Mouse (Mus musculus): ENCODE data around the gene Nr4a1. TPM values are rescaled to one million over a fixed set of nuclear protein-coding genes. Genes with fewer than 3 reads are reported as not detected.
A peak's percentile ranks its signal among the peaks of the same experiment; 100 is the strongest.

Gene Nr4a1
- total and polyA plus RNA-seq, 3 experiments = 12.1 to 45.3 (median 23.8) TPM

- no peak overlapping the region for H3K9ac ChIP-seq (ENCODE audit: low read depth, low read length)
- H3K4me1 ChIP-seq (ENCODE audit: control insufficient read depth, insufficient read depth, low read length) = peaks cover 7% of the 10 kb centered on the region
- intact Hi-C loops (cut with DNase I) = no loop called here
- TF ChIP-seq CTCF (IDR thresholded peaks at IDR 0.05) (no peak), POLR2A (IDR thresholded peaks at IDR 0.05; ENCODE audit: insufficient read depth, low read depth, low read length) (no peak), EP300 (IDR thresholded peaks at IDR 0.05; ENCODE audit: insufficient read depth, low read depth, low read length) (no peak)
- H3K27me3 ChIP-seq (ENCODE audit: control insufficient read depth, insufficient read depth, low read length) = no peaks in the 10 kb centered on the region
- DNase-seq = no peak
- 81% methylated on average over 6 of the region's 6 CpGs for WGBS
- no peaks in the 10 kb centered on the region for H3K36me3 ChIP-seq (ENCODE audit: control insufficient read depth, insufficient read depth, low read length)
- no peak overlapping the region for H3K4me3 ChIP-seq
- no peak overlapping the region for H3K27ac ChIP-seq
- H3K79me2 ChIP-seq (replicated peaks; ENCODE audit: control insufficient read depth, insufficient read depth, low read length) = no peaks in the 10 kb centered on the region
Measured at GRCm38 (mm10) chr15:101312006-101312405, 57.9 kb downstream of the Nr4a1 start.

- WGBS = 83% methylated on average over 4 of the region's 4 CpGs
- Histone ChIP-seq H3K36me3 (ENCODE audit: control insufficient read depth, insufficient read depth, low read length) (no peaks in the 10 kb centered on the region), H3K4me3 (no peak overlapping the region), H3K79me2 (replicated peaks; ENCODE audit: control insufficient read depth, insufficient read depth, low read length) (no peaks in the 10 kb centered on the region), H3K4me1 (ENCODE audit: control insufficient read depth, insufficient read depth, low read length) (peaks cover 20% of the 10 kb centered on the region), H3K27ac (no peak overlapping the region), H3K9ac (ENCODE audit: low read depth, low read length) (no peak overlapping the region), H3K27me3 (ENCODE audit: control insufficient read depth, insufficient read depth, low read length) (no peaks in the 10 kb centered on the region)
- no peak for DNase-seq
- TF ChIP-seq POLR2A (IDR thresholded peaks at IDR 0.05; ENCODE audit: insufficient read depth, low read depth, low read length) = no peak
- TF ChIP-seq EP300 (IDR thresholded peaks at IDR 0.05; ENCODE audit: insufficient read depth, low read depth, low read length) = no peak
- no peak for TF ChIP-seq CTCF (IDR thresholded peaks at IDR 0.05)
- intact Hi-C loops (cut with DNase I) = loop anchor here (1.0 kb wide), 3 partner anchors 31 to 93 kb away; partner anchors contain the start of gene Atg101
Measured at GRCm38 (mm10) chr15:101315378-101315777, 61.3 kb downstream of the Nr4a1 start.

- WGBS = 2% methylated on average over 11 of the region's 11 CpGs
- intact Hi-C loops (cut with DNase I) = loop anchor here (1.0 kb wide), 3 partner anchors 32 to 94 kb away; partner anchors contain the start of gene Atg101
- Histone ChIP-seq H3K4me1 (ENCODE audit: control insufficient read depth, insufficient read depth, low read length) (peaks cover 20% of the 10 kb centered on the region), H3K36me3 (ENCODE audit: control insufficient read depth, insufficient read depth, low read length) (no peaks in the 10 kb centered on the region), H3K9ac (ENCODE audit: low read depth, low read length) (no peak overlapping the region), H3K27ac (peak overlapping the region; percentile 52), H3K4me3 (no peak overlapping the region), H3K27me3 (ENCODE audit: control insufficient read depth, insufficient read depth, low read length) (no peaks in the 10 kb centered on the region), H3K79me2 (replicated peaks; ENCODE audit: control insufficient read depth, insufficient read depth, low read length) (no peaks in the 10 kb centered on the region)
- TF ChIP-seq EP300 (IDR thresholded peaks at IDR 0.05; ENCODE audit: insufficient read depth, low read depth, low read length) (peak; percentile 98), POLR2A (IDR thresholded peaks at IDR 0.05; ENCODE audit: insufficient read depth, low read depth, low read length) (peak; percentile 60), CTCF (IDR thresholded peaks at IDR 0.05) (peak; percentile 97)
- DNase-seq = peak; percentile 90 to 92
Measured at GRCm38 (mm10) chr15:101315832-101316231, 61.8 kb downstream of the Nr4a1 start.

- DNase-seq = no peak
- intact Hi-C loops (cut with DNase I) = no loop called here
- Histone ChIP-seq H3K36me3 (ENCODE audit: control insufficient read depth, insufficient read depth, low read length) (no peaks in the 10 kb centered on the region), H3K9ac (ENCODE audit: low read depth, low read length) (0 out of 2 replicates have a peak overlapping the region, but pooled peaks have one; percentile 6), H3K4me3 (no peak overlapping the region), H3K27me3 (ENCODE audit: control insufficient read depth, insufficient read depth, low read length) (no peaks in the 10 kb centered on the region), H3K4me1 (ENCODE audit: control insufficient read depth, insufficient read depth, low read length) (peaks cover 22% of the 10 kb centered on the region), H3K79me2 (replicated peaks; ENCODE audit: control insufficient read depth, insufficient read depth, low read length) (no peaks in the 10 kb centered on the region), H3K27ac (peak overlapping the region; percentile 52)
- TF ChIP-seq EP300 (IDR thresholded peaks at IDR 0.05; ENCODE audit: insufficient read depth, low read depth, low read length) (no peak), POLR2A (IDR thresholded peaks at IDR 0.05; ENCODE audit: insufficient read depth, low read depth, low read length) (no peak), CTCF (IDR thresholded peaks at IDR 0.05) (no peak)
- 59% methylated on average over 13 of the region's 13 CpGs for WGBS
Measured at GRCm38 (mm10) chr15:101316279-101316912, 62.3 kb downstream of the Nr4a1 start.

- H3K4me3 ChIP-seq = no peak overlapping the region
- TF ChIP-seq CTCF (IDR thresholded peaks at IDR 0.05) (no peak), EP300 (IDR thresholded peaks at IDR 0.05; ENCODE audit: insufficient read depth, low read depth, low read length) (no peak), POLR2A (IDR thresholded peaks at IDR 0.05; ENCODE audit: insufficient read depth, low read depth, low read length) (no peak)
- DNase-seq = peak in 1 of 2 experiments; percentile 36
Measured at GRCm38 (mm10) chr15:101316913-101317813, 63.1 kb downstream of the Nr4a1 start.

More at GRCm38 (mm10) chr15:101316913-101317813, 63.1 kb downstream of the Nr4a1 start:
- intact Hi-C loops (cut with DNase I) = no loop called here
- Histone ChIP-seq H3K36me3 (ENCODE audit: control insufficient read depth, insufficient read depth, low read length) (no peaks in the 10 kb centered on the region), H3K79me2 (replicated peaks; ENCODE audit: control insufficient read depth, insufficient read depth, low read length) (no peaks in the 10 kb centered on the region), H3K4me1 (ENCODE audit: control insufficient read depth, insufficient read depth, low read length) (peaks cover 23% of the 10 kb centered on the region), H3K27me3 (ENCODE audit: control insufficient read depth, insufficient read depth, low read length) (no peaks in the 10 kb centered on the region), H3K9ac (ENCODE audit: low read depth, low read length) (no peak overlapping the region), H3K27ac (peak overlapping the region; percentile 52; the same call in 1 of the 2 replicates)
- WGBS = 64% methylated on average over 18 of the region's 18 CpGs

All from heart, adult 2 months (tissue).